In genomic region chr4:82470212-82470937, GRCm38 (mm10) we compare ENCODE assay signal across 12 mouse cellular contexts.
DNase-seq lines count a peak whose midpoint lies in the region; ATAC-seq and TF ChIP-seq lines count a peak whose summit lies in the region.
"Had no signal": no experiment of that assay in that cellular context is flagged by ENCODE, and none has a peak within 500 bp of the region (broad histone marks: within the 10 kb centered on the region; RNA-seq: fewer than 3 reads in every experiment).

No protein-coding gene starts in this region.

- no peaks in the 10 kb centered on the region for H3K36me3 ChIP-seq in lung, postnatal 0 days (ENCODE audit: insufficient read depth, low read length)
- H3K36me3 ChIP-seq in heart, embryonic 10.5 days = no peaks in the 10 kb centered on the region
- H3K36me3 ChIP-seq in myocyte (ENCODE audit: control insufficient read depth, insufficient read depth) = no peaks in the 10 kb centered on the region
- H3K36me3 ChIP-seq: hindbrain, embryonic 13.5 days; liver, embryonic 15.5 days had no signal

- H3K4me1 ChIP-seq in lung, postnatal 0 days (ENCODE audit: insufficient read depth, low read depth, low read length) = peaks cover 57% of the 10 kb centered on the region
- peaks cover 40% of the 10 kb centered on the region for H3K4me1 ChIP-seq in lung, adult 2 months (ENCODE audit: control insufficient read depth, insufficient read depth, low read length)
- H3K4me1 ChIP-seq in heart, embryonic 10.5 days = peaks cover 70% of the 10 kb centered on the region

- no peak; the same call in 1 of the 2 replicates for TF ChIP-seq EP300 in lung, postnatal 0 days (IDR thresholded peaks at IDR 0.05)

- no peak overlapping the region for H3K4me3 ChIP-seq in lung, postnatal 0 days (ENCODE audit: low read depth, low read length)
- no peak overlapping the region for H3K4me3 ChIP-seq in lung, adult 2 months (replicated peaks; ENCODE audit: extremely low read depth, low read depth, low read length)
- no peak overlapping the region for H3K4me3 ChIP-seq in heart, embryonic 10.5 days
- H3K4me3 ChIP-seq in myocyte = no peak overlapping the region
- H3K4me3 ChIP-seq: hindbrain, embryonic 13.5 days; liver, embryonic 15.5 days had no signal

- peaks cover 65% of the 10 kb centered on the region for H3K79me2 ChIP-seq in myocyte (ENCODE audit: control insufficient read depth, insufficient read depth)

- ATAC-seq in lung, postnatal 0 days = peak; percentile 66
- no peak for ATAC-seq in megakaryocyte, adult 5-6 weeks (ENCODE audit: poor library complexity, severe bottlenecking)
- ATAC-seq in monocyte, adult 5-6 weeks (replicated peaks; ENCODE audit: insufficient number of reproducible peaks, low FRiP score, low TSS enrichment, poor library complexity, severe bottlenecking) = no peak

- intact Hi-C loops in heart, postnatal 25 days (cut with DNase I) = no loop called here

- H3K9ac ChIP-seq in lung, postnatal 0 days (replicated peaks; ENCODE audit: low read depth) = no peak overlapping the region
- H3K9ac ChIP-seq: hindbrain, embryonic 13.5 days; liver, embryonic 15.5 days had no signal

- TF ChIP-seq CTCF in lung, postnatal 0 days (IDR thresholded peaks at IDR 0.05) = no peak
- TF ChIP-seq CTCF in lung, adult 2 months (IDR thresholded peaks at IDR 0.05; ENCODE audit: insufficient read depth, low read length) = no peak

- WGBS in lung, postnatal 0 days = 27% methylated on average over 5 of the region's 5 CpGs
- WGBS in lung, adult 2 months = 33% methylated on average over 5 of the region's 5 CpGs
- 78% methylated on average over 5 of the region's 5 CpGs for WGBS in heart, embryonic 10.5 days

- H3K4me2 ChIP-seq in lung, postnatal 0 days (replicated peaks; ENCODE audit: low read depth, low read length) = no peak overlapping the region
- peak overlapping the region; percentile 32 for H3K4me2 ChIP-seq in myocyte (ENCODE audit: low read depth)
- H3K4me2 ChIP-seq: hindbrain, embryonic 13.5 days; liver, embryonic 15.5 days had no signal

- DNase-seq in heart, adult 8-10 months (ENCODE audit: low spot score) = peak; percentile 51
- no peak for DNase-seq in heart, postnatal 25 days (ENCODE audit: low spot score)
- DNase-seq in lung, postnatal 0 days (ENCODE audit: low spot score) = peak; percentile 68
- DNase-seq in lung, adult 2 months = no peak
- no peak for DNase-seq in heart, embryonic 10.5 days (ENCODE audit: low spot score)
- DNase-seq: cerebellum, adult 8-10 months had no signal

- no peak overlapping the region for H3ac ChIP-seq in myocyte (ENCODE audit: control insufficient read depth, insufficient read length)

- H3K9me3 ChIP-seq in lung, postnatal 0 days (ENCODE audit: low read length) = no peaks in the 10 kb centered on the region
- H3K9me3 ChIP-seq in heart, embryonic 10.5 days = no peaks in the 10 kb centered on the region
- H3K9me3 ChIP-seq: hindbrain, embryonic 13.5 days; liver, embryonic 15.5 days had no signal

- H3K27ac ChIP-seq in lung, postnatal 0 days (ENCODE audit: low read length) = peak overlapping the region; percentile 38
- peak overlapping the region; percentile 42; the same call in 1 of the 2 replicates for H3K27ac ChIP-seq in heart, embryonic 10.5 days
- H3K27ac ChIP-seq: hindbrain, embryonic 13.5 days; kidney, postnatal 0 days had no signal

- no peak for TF ChIP-seq POLR2A in lung, adult 2 months (IDR thresholded peaks at IDR 0.05; ENCODE audit: borderline replicate concordance, extremely low read depth, low read depth, low read length)
- TF ChIP-seq POLR2A in myocyte (IDR thresholded peaks at IDR 0.05; ENCODE audit: insufficient read length, low read depth) = no peak

- no peaks in the 10 kb centered on the region for H3K27me3 ChIP-seq in lung, postnatal 0 days (replicated peaks; ENCODE audit: insufficient read depth, low read length)
- no peaks in the 10 kb centered on the region for H3K27me3 ChIP-seq in heart, embryonic 10.5 days (ENCODE audit: insufficient read depth, poor library complexity, severe bottlenecking)
- no peaks in the 10 kb centered on the region for H3K27me3 ChIP-seq in myocyte (ENCODE audit: control insufficient read depth, insufficient read depth, insufficient read length)
- H3K27me3 ChIP-seq: hindbrain, embryonic 13.5 days; liver, embryonic 15.5 days had no signal

TF ChIP-seq in myocyte, 11 proteins besides CTCF, POLR2A, EP300 and RAD21:
- TF ChIP-seq POLR2AphosphoS2 (IDR thresholded peaks at IDR 0.05; ENCODE audit: insufficient read length, low read depth) = no peak
- TF ChIP-seq CEBPB (IDR thresholded peaks at IDR 0.05; ENCODE audit: insufficient read depth, poor library complexity, severe bottlenecking) = no peak
- TF ChIP-seq TCF12 (IDR thresholded peaks at IDR 0.05; ENCODE audit: insufficient read depth, poor library complexity, severe bottlenecking) = no peak
- no peak for TF ChIP-seq USF1 (IDR thresholded peaks at IDR 0.05; ENCODE audit: low read depth)
- TF ChIP-seq TCF3 (IDR thresholded peaks at IDR 0.05; ENCODE audit: insufficient read length, low read depth) = no peak
- no peak for TF ChIP-seq REST (IDR thresholded peaks at IDR 0.05; ENCODE audit: insufficient read depth, insufficient read length)
- no peak for TF ChIP-seq MYOD1 (IDR thresholded peaks at IDR 0.05; ENCODE audit: control insufficient read depth in 1 of 3, insufficient read length in 2 of 3, low read depth in 2 of 3)
- no peak for TF ChIP-seq MAX (IDR thresholded peaks at IDR 0.05; ENCODE audit: low read depth)
TF ChIP-seq in myocyte: peak in this region for 0.

Comparison
In these comparisons a context has a peak if more than half of its experiments do, and no peak if none do; other contexts are left out.
1. DNase-seq: peak in heart, adult 8-10 months (single experiment) and lung, postnatal 0 days (single experiment); none in heart, postnatal 25 days (single experiment), lung, adult 2 months (single experiment) and heart, embryonic 10.5 days (single experiment).